8 mouse cellular contexts compared by ENCODE assay signal in the genomic region with DNA sequence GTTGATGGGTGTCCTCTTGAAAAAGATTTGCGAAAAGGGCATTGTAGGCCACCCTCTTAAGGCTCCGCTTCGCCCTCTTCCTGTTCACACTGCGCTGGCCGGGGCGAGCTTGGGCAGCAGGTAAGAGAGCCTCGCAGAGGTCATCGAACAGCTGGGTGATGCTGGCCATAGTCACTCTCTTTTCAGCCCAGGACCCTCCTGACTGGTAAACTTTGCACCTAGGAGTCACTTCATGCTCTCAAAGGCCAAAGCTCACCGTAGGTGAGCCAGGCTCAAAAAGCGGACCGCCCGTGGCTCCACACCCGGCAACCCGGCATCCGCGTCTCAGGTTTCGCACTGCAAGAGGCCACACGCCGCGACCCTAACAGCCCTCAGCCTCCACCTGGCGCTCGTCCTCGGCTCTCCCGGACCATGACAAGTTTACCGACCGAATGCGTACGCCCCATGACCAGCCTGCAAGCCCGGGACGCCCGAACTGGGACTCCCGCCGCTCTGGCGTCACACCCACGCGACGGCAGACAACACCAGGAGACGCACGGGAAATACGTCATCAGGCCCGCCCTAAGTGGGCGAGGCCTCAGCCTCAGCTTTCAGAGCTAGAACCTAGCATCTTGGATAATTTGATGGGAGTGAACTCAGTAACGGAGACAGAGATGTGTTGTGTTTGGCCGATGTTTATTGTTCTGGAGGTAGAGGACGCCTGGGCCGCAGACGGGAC. TPM values are rescaled to one million over a fixed set of nuclear protein-coding genes. Genes with fewer than 3 reads are reported as not detected.
A peak's percentile ranks its signal among the peaks of the same experiment; 100 is the strongest.
DNase-seq lines count a peak whose midpoint lies in the region; ATAC-seq and TF ChIP-seq lines count a peak whose summit lies in the region.

Gene Tubgcp6 (minus strand): TSS at position 464 of the 718 bp plus-strand sequence.

- intact Hi-C loops in heart, postnatal 14 days (cut with DNase I): loop anchor here (10.0 kb wide), 1 partner anchor 232 kb away; the partner anchor contains the start of genes Lmf2 and Ncaph2

- no peak for TF ChIP-seq EP300 in ES-Bruce4 (IDR thresholded peaks at IDR 0.05; ENCODE audit: insufficient read depth, low read depth, low read length)

- no peaks in the 10 kb centered on the region for H3K27me3 ChIP-seq in ES-Bruce4 (ENCODE audit: control insufficient read depth, insufficient read depth, low read length, poor library complexity, severe bottlenecking)
- H3K27me3 ChIP-seq in forebrain, embryonic 14.5 days (replicated peaks; ENCODE audit: control insufficient read depth, insufficient read depth, low read length): no peaks in the 10 kb centered on the region
- H3K27me3 ChIP-seq in neural tube, embryonic 15.5 days (replicated peaks): no peaks in the 10 kb centered on the region

- H3K4me3 ChIP-seq in ES-Bruce4 (ENCODE audit: low read depth, low read length): peak within 1 kb of the TSS; percentile 88
- H3K4me3 ChIP-seq in forebrain, embryonic 14.5 days (ENCODE audit: low read depth, low read length): peak within 1 kb of the TSS; percentile 89
- H3K4me3 ChIP-seq in neural tube, embryonic 15.5 days (replicated peaks): peak within 1 kb of the TSS; percentile 92

- H3K9ac ChIP-seq in ES-Bruce4 (ENCODE audit: low read depth, poor library complexity, severe bottlenecking): peak within 1 kb of the TSS; percentile 73
- peak within 1 kb of the TSS; percentile 80 for H3K9ac ChIP-seq in forebrain, embryonic 14.5 days (ENCODE audit: low read length)
- H3K9ac ChIP-seq in neural tube, embryonic 15.5 days (replicated peaks): peak within 1 kb of the TSS; percentile 77

- peak; percentile 98 for DNase-seq in forebrain, embryonic 14.5 days (ENCODE audit: low spot score)
- peak; percentile 94 to 97 for DNase-seq in heart, postnatal 14 days
- DNase-seq in layer of hippocampus, adult 11-12 months (ENCODE audit: low spot score): peak; percentile 95
- peak; percentile 94 to 95 for DNase-seq in lung, adult 18-20 months
- DNase-seq in testis, postnatal 14 days (ENCODE audit: low spot score): peak; percentile 94

- H3K27ac ChIP-seq in ES-Bruce4 (ENCODE audit: insufficient read depth, low read length): peak within 1 kb of the TSS; percentile 10; the same call in 1 of the 2 replicates
- peak within 1 kb of the TSS; percentile 83 for H3K27ac ChIP-seq in forebrain, embryonic 14.5 days (ENCODE audit: low read depth, low read length)
- peak within 1 kb of the TSS; percentile 88 for H3K27ac ChIP-seq in neural tube, embryonic 15.5 days (replicated peaks)

- no peak for TF ChIP-seq CTCF in ES-Bruce4 (IDR thresholded peaks at IDR 0.05; ENCODE audit: low read depth, low read length)

- no peak for TF ChIP-seq POLR2A in ES-Bruce4 (IDR thresholded peaks at IDR 0.05; ENCODE audit: insufficient read depth, low read length)

- no peaks in the 10 kb centered on the region for H3K9me3 ChIP-seq in ES-Bruce4 (replicated peaks; ENCODE audit: control insufficient read depth, insufficient read depth, low read length, poor library complexity, severe bottlenecking)
- no peaks in the 10 kb centered on the region for H3K9me3 ChIP-seq in forebrain, embryonic 14.5 days (replicated peaks; ENCODE audit: control insufficient read depth, low read length)
- H3K9me3 ChIP-seq in neural tube, embryonic 15.5 days (replicated peaks): no peaks in the 10 kb centered on the region

- peak within 1 kb of the TSS; percentile 96 for H3K4me2 ChIP-seq in forebrain, embryonic 14.5 days (ENCODE audit: low read length)
- H3K4me2 ChIP-seq in neural tube, embryonic 15.5 days: peak within 1 kb of the TSS; percentile 95

- ATAC-seq in cerebellum, adult (ENCODE audit: insufficient number of reproducible peaks, low FRiP score, low TSS enrichment): peak; percentile 69
- peak; percentile 90 for ATAC-seq in forebrain, embryonic 14.5 days
- peak; percentile 82 for ATAC-seq in neural tube, embryonic 15.5 days (ENCODE audit: low FRiP score)

- H3K4me1 ChIP-seq in ES-Bruce4 (ENCODE audit: control insufficient read depth, insufficient read depth, low read length): no peaks in the 10 kb centered on the region
- H3K4me1 ChIP-seq in forebrain, embryonic 14.5 days (ENCODE audit: control insufficient read depth, insufficient read depth, low read length): peaks cover 30% of the 10 kb centered on the region
- peaks cover 53% of the 10 kb centered on the region for H3K4me1 ChIP-seq in neural tube, embryonic 15.5 days

- WGBS in forebrain, embryonic 14.5 days: under 1% methylated on average over 47 of the region's 47 CpGs
- under 1% methylated on average over 47 of the region's 47 CpGs for WGBS in neural tube, embryonic 15.5 days

- H3K36me3 ChIP-seq in ES-Bruce4 (ENCODE audit: control insufficient read depth, insufficient read depth, low read length, poor library complexity, severe bottlenecking): peaks cover 3% of the 10 kb centered on the region; the same call in 1 of the 2 replicates
- H3K36me3 ChIP-seq in forebrain, embryonic 14.5 days (ENCODE audit: control insufficient read depth, insufficient read depth, low read length): peaks cover 27% of the 10 kb centered on the region
- peaks cover 15% of the 10 kb centered on the region for H3K36me3 ChIP-seq in neural tube, embryonic 15.5 days

RNA-seq across cellular contexts. Expression of gene Tubgcp6, which starts in this region (rescaled TPM):
- polyA plus RNA-seq in ES-Bruce4 (2011; ENCODE audit: insufficient read depth, insufficient read length, low read depth, missing spikeins): 21.1 and 26.9 TPM in 2 replicates
- polyA plus RNA-seq in forebrain, embryonic 14.5 days (2014; fragmentation: Nextera tagmentation; extraction: Ambion mirVana): 15.9 and 17.0 TPM in 2 replicates
- 10 to 100 TPM; 12.0 to 12.7 TPM for total RNA-seq in heart, postnatal 14 days (2021)
- 14.4 and 14.8 TPM in 2 replicates for polyA plus RNA-seq in neural tube, embryonic 15.5 days (2015; fragmentation: Nextera tagmentation; extraction: Ambion mirVana)

Comparison
In these comparisons a context has a peak if more than half of its experiments do, and no peak if none do; other contexts are left out.
1. Peak in every context shown above with its lines: DNase-seq, ATAC-seq, H3K4me3 ChIP-seq and H3K27ac ChIP-seq.
2. H3K27ac ChIP-seq: peak in every context shown above with its lines; median percentile 88 in neural tube, embryonic 15.5 days; 83 in forebrain, embryonic 14.5 days; 10 in ES-Bruce4.